Mouse (Mus musculus): ENCODE results near the gene Ankrd63.
A peak's percentile ranks its signal among the peaks of the same experiment; 100 is the strongest.
"Not testable (repeated sequence)": the region's sequence is repeated elsewhere in the genome, so short reads cannot be mapped to it uniquely, and the experiment has no call there.

The Ankrd63 gene

GRCm38 (mm10) chr2:118662902-118663803 is 40.6 kb downstream of the Ankrd63 start, which contains the start of gene Pak6:
Gene Pak6, plus strand, starts transcription at chr2:118663303.
- DNase-seq (ENCODE audit: low spot score in 2 of 2) = peak; percentile 83 to 91

GRCm38 (mm10) chr2:118661891-118662290 is 41.9 kb downstream of the Ankrd63 start:
- no peak for DNase-seq (ENCODE audit: low spot score in 2 of 2)

- DNase-seq (ENCODE audit: low spot score in 2 of 2) = peak; percentile 46 to 67
Observed at GRCm38 (mm10) chr2:118659998-118660452, 43.7 kb downstream of the Ankrd63 start.

- no peak for DNase-seq (ENCODE audit: low spot score in 2 of 2)
Observed at GRCm38 (mm10) chr2:118659493-118659892, 44.3 kb downstream of the Ankrd63 start.

- DNase-seq (ENCODE audit: low spot score in 2 of 2) = peak in 1 of 2 experiments; percentile 56
Observed at GRCm38 (mm10) chr2:118659077-118659476, 44.7 kb downstream of the Ankrd63 start.

- DNase-seq (ENCODE audit: low spot score in 2 of 2) = no peak
Observed at GRCm38 (mm10) chr2:118658457-118658856, 45.3 kb downstream of the Ankrd63 start.

GRCm38 (mm10) chr2:118656688-118657281 is 47.0 kb downstream of the Ankrd63 start:
- no peak for DNase-seq (ENCODE audit: low spot score in 2 of 2)

GRCm38 (mm10) chr2:118650697-118651096 is 53.1 kb downstream of the Ankrd63 start:
- not testable (repeated sequence) for DNase-seq (ENCODE audit: low spot score in 2 of 2)
